Mouse (Mus musculus) left cerebral cortex, postnatal 36 days (tissue): ENCODE measurements at regions not wholly inside any gene's neighbourhood (a gene's known extent, or its start where the extent isn't known, plus 50 kb on each side); places are given as distances from the start of the nearest gene placed in this dataset.
"Not testable (repeated sequence)": the region's sequence is repeated elsewhere in the genome, so short reads cannot be mapped to it uniquely, and the experiment has no call there.

Experiments
- DNase-seq, 2 experiments: peaks; one replicate each; pipeline ENCODE4 v3.0.0; 2021 to 2022; ENCODE audit warnings: low spot score in 2 of 2, mixed read lengths in 1 of 2
- intact Hi-C: fragments of 180-260 bp; cut with DNase I; formaldehyde crosslinking; loops from one replicate; pipeline ENCODE4 v1.15.1; 2025

- DNase-seq = not testable (repeated sequence)
- intact Hi-C loops = loop anchor here (10.0 kb wide), 1 partner anchor 436 kb away; no protein-coding TSS in a partner anchor
Observed at GRCm38 (mm10) chr11:40159161-40159560, 535.8 kb downstream of the Mat2b start.

- intact Hi-C loops = loop anchor here (1.0 to 5.0 kb wide), 2 partner anchors 560 to 1212 kb away; no protein-coding TSS in a partner anchor
Observed at GRCm38 (mm10) chr11:40149312-40149711, 545.7 kb downstream of the Mat2b start.

GRCm38 (mm10) chr11:40137803-40138202 lies 557.2 kb downstream of the Mat2b start:
- intact Hi-C loops = no loop called here
- DNase-seq = no peak

More at GRCm38 (mm10) chr11:40149312-40149711, 545.7 kb downstream of the Mat2b start:
- peak; percentile 44 to 57 for DNase-seq

- intact Hi-C loops = no loop called here
- no peak for DNase-seq
Observed at GRCm38 (mm10) chr11:40102613-40103012, 592.4 kb downstream of the Mat2b start.

GRCm38 (mm10) chr11:40074317-40074716 lies 620.7 kb downstream of the Mat2b start:
- intact Hi-C loops = no loop called here
- no peak for DNase-seq

GRCm38 (mm10) chr11:40050503-40050902 lies 644.5 kb downstream of the Mat2b start:
- DNase-seq = no peak
- intact Hi-C loops = no loop called here

- no peak for DNase-seq
- intact Hi-C loops = no loop called here
Observed at GRCm38 (mm10) chr11:40027511-40027910, 667.5 kb downstream of the Mat2b start.

GRCm38 (mm10) chr11:39999483-39999882 lies 695.5 kb downstream of the Mat2b start:
- no peak for DNase-seq
- intact Hi-C loops = no loop called here

- intact Hi-C loops = no loop called here
- DNase-seq = no peak
Observed at GRCm38 (mm10) chr11:39998612-39999011, 696.4 kb downstream of the Mat2b start.

- peak in 1 of 2 experiments; percentile 5 for DNase-seq
- intact Hi-C loops = no loop called here
Observed at GRCm38 (mm10) chr11:39972585-39972984, 722.4 kb downstream of the Mat2b start.

- no peak for DNase-seq
- intact Hi-C loops = no loop called here
Observed at GRCm38 (mm10) chr11:39963705-39964104, 731.3 kb downstream of the Mat2b start.

GRCm38 (mm10) chr11:39954426-39954825 lies 740.6 kb downstream of the Mat2b start:
- intact Hi-C loops = no loop called here
- DNase-seq = no peak

GRCm38 (mm10) chr11:39944196-39944595 lies 750.8 kb downstream of the Mat2b start:
- peak in 1 of 2 experiments; percentile 7 for DNase-seq
- intact Hi-C loops = no loop called here

- intact Hi-C loops = no loop called here
- no peak for DNase-seq
Observed at GRCm38 (mm10) chr11:39934216-39934615, 760.8 kb downstream of the Mat2b start.

- intact Hi-C loops = no loop called here
Observed at GRCm38 (mm10) chr11:39923977-39924527, 771.0 kb downstream of the Mat2b start.

GRCm38 (mm10) chr11:39917716-39918347 lies 777.2 kb downstream of the Mat2b start:
- DNase-seq = no peak
- intact Hi-C loops = no loop called here

More at GRCm38 (mm10) chr11:39923977-39924527, 771.0 kb downstream of the Mat2b start:
- DNase-seq = no peak

- intact Hi-C loops = no loop called here
Observed at GRCm38 (mm10) chr11:39899644-39900225, 795.3 kb downstream of the Mat2b start.

GRCm38 (mm10) chr11:39883305-39883704 lies 811.7 kb downstream of the Mat2b start:
- no peak for DNase-seq
- intact Hi-C loops = no loop called here

More at GRCm38 (mm10) chr11:39899644-39900225, 795.3 kb downstream of the Mat2b start:
- DNase-seq = no peak

GRCm38 (mm10) chr11:39868451-39868979 lies 826.5 kb downstream of the Mat2b start:
- no peak for DNase-seq
- intact Hi-C loops = no loop called here
